Comparison of ENCODE assay signal across 18 mouse cellular contexts in the genomic region with DNA sequence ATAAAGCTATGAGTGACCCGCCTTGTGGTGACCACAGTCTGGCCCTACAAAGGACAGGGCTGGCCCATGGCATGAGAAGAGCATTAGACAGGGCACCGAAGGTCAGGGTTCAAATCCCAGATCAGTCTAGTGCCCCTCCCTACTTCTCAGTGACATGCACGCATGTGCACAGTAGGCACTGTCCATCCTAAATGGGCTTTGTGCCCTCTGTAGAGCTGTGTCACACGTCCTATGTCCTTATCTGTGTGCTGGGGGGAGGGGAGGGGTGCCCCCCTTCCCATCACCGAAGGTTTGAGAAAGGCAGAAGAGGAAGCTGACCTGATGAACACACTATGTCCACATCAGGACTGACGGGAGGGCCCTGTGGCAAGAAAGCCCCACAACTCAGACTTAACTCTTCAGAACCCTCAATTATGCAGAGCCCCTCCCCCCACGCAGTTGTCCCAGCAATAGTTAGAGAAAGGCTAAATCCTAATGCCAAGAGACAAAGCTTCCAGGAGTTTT. TPM values are rescaled to one million over a fixed set of nuclear protein-coding genes. Genes with fewer than 3 reads are reported as not detected.
A peak's percentile ranks its signal among the peaks of the same experiment; 100 is the strongest.
DNase-seq lines count a peak whose midpoint lies in the region; ATAC-seq and TF ChIP-seq lines count a peak whose summit lies in the region.
"Had no signal": no experiment of that assay in that cellular context is flagged by ENCODE, and none has a peak within 500 bp of the region (broad histone marks: within the 10 kb centered on the region; RNA-seq: fewer than 3 reads in every experiment).

No protein-coding gene starts in this region.

- DNase-seq in cerebellum, adult 9-11 months, result peak; percentile 37
- no peak for DNase-seq in cerebellum, postnatal 10 days
- no peak for DNase-seq in lung, postnatal 10 days
- no peak for DNase-seq in thymus, postnatal 14 days
- no peak for DNase-seq in spleen, postnatal 10 days (ENCODE audit: low spot score in 2 of 2)
- DNase-seq: adrenal gland, postnatal 14 days; cerebellum, adult 11-12 months; forebrain, postnatal 0 days; gastrocnemius, postnatal 36 days; heart, postnatal 14 days; kidney, adult 18-20 months; layer of hippocampus, adult 9-11 months; liver, embryonic 13.5 days; midbrain, embryonic 14.5 days; right cerebral cortex, postnatal 25 days had no signal

- no peak for TF ChIP-seq CTCF in small intestine, adult 2 months (IDR thresholded peaks at IDR 0.05; ENCODE audit: extremely low read depth, insufficient read length, insufficient replicate concordance, low read depth, low read length)

- ATAC-seq in lung, embryonic 15.5 days (ENCODE audit: borderline replicate concordance, extremely low read depth, low FRiP score, low TSS enrichment), result no peak
- ATAC-seq in intestine, embryonic 15.5 days, result no peak
- ATAC-seq: forebrain, postnatal 0 days had no signal

- WGBS in lung, embryonic 15.5 days, result 61% methylated on average over 7 of the region's 7 CpGs
- WGBS in intestine, embryonic 15.5 days, result 73% methylated on average over 7 of the region's 7 CpGs
- WGBS in small intestine, adult 2 months, result 75% methylated on average over 7 of the region's 7 CpGs

- H3K27ac ChIP-seq in lung, embryonic 15.5 days, result no peak overlapping the region
- no peak overlapping the region for H3K27ac ChIP-seq in intestine, embryonic 15.5 days
- H3K27ac ChIP-seq in small intestine, adult 2 months (ENCODE audit: insufficient read depth, low read depth, low read length), result no peak overlapping the region
- H3K27ac ChIP-seq: liver, embryonic 13.5 days had no signal

- H3K27me3 ChIP-seq in lung, embryonic 15.5 days, result no peaks in the 10 kb centered on the region
- H3K27me3 ChIP-seq in intestine, embryonic 15.5 days (replicated peaks), result no peaks in the 10 kb centered on the region
- no peaks in the 10 kb centered on the region for H3K27me3 ChIP-seq in small intestine, adult 2 months (ENCODE audit: control insufficient read depth, insufficient read depth, low read length)

- peaks cover 10% of the 10 kb centered on the region; the same call in 1 of the 2 replicates for H3K36me3 ChIP-seq in lung, embryonic 15.5 days
- H3K36me3 ChIP-seq in intestine, embryonic 15.5 days, result peaks cover 12% of the 10 kb centered on the region
- peaks cover 21% of the 10 kb centered on the region for H3K36me3 ChIP-seq in small intestine, adult 2 months (ENCODE audit: control insufficient read depth, insufficient read depth, low read length)
- H3K36me3 ChIP-seq: liver, embryonic 13.5 days had no signal

- no peak overlapping the region for H3K4me3 ChIP-seq in lung, embryonic 15.5 days
- no peak overlapping the region for H3K4me3 ChIP-seq in intestine, embryonic 15.5 days (replicated peaks)
- H3K4me3 ChIP-seq in small intestine, adult 2 months (ENCODE audit: low read depth, low read length), result peak overlapping the region; percentile 35
- H3K4me3 ChIP-seq: liver, embryonic 13.5 days had no signal

- no peaks in the 10 kb centered on the region for H3K9me3 ChIP-seq in lung, embryonic 15.5 days
- H3K9me3 ChIP-seq in intestine, embryonic 15.5 days, result no peaks in the 10 kb centered on the region
- H3K9me3 ChIP-seq: liver, embryonic 13.5 days had no signal

- peak overlapping the region; percentile 79 for H3K4me2 ChIP-seq in lung, embryonic 15.5 days
- H3K4me2 ChIP-seq in intestine, embryonic 15.5 days (replicated peaks), result peak overlapping the region; percentile 80

- TF ChIP-seq POLR2A in small intestine, adult 2 months (IDR thresholded peaks at IDR 0.05; ENCODE audit: low read depth, low read length), result 0 out of 2 replicates have a peak, but pooled peaks have one; percentile 13

- peaks cover 24% of the 10 kb centered on the region for H3K4me1 ChIP-seq in lung, embryonic 15.5 days
- peaks cover 21% of the 10 kb centered on the region for H3K4me1 ChIP-seq in intestine, embryonic 15.5 days (replicated peaks)
- H3K4me1 ChIP-seq in small intestine, adult 2 months (ENCODE audit: control insufficient read depth, insufficient read depth, insufficient read length, low read length), result peaks cover 7% of the 10 kb centered on the region

- no peak overlapping the region for H3K9ac ChIP-seq in lung, embryonic 15.5 days
- no peak overlapping the region for H3K9ac ChIP-seq in intestine, embryonic 15.5 days
- H3K9ac ChIP-seq: forebrain, postnatal 0 days; liver, embryonic 13.5 days had no signal

RNA-seq across cellular contexts. Expression of gene Rflnb, which starts 2.5 kb away (rescaled TPM):
- 49.1 and 49.6 TPM in 2 replicates for polyA plus RNA-seq in lung, embryonic 15.5 days (2015; fragmentation: Nextera tagmentation; extraction: Ambion mirVana)
- 51.8 and 52.0 TPM in 2 replicates for polyA plus RNA-seq in intestine, embryonic 15.5 days (2015; fragmentation: Nextera tagmentation; extraction: Ambion mirVana)
- 21.3 and 21.5 TPM in 2 replicates for polyA plus RNA-seq in small intestine, adult 2 months (2012; rRNA removed)

RNA-seq across cellular contexts. Expression of gene 1700016K19Rik, which starts 25.4 kb away (rescaled TPM):
- 5.7 and 5.9 TPM in 2 replicates for polyA plus RNA-seq in lung, embryonic 15.5 days (2015; fragmentation: Nextera tagmentation; extraction: Ambion mirVana)
- 2.6 and 4.0 TPM in 2 replicates for polyA plus RNA-seq in intestine, embryonic 15.5 days (2015; fragmentation: Nextera tagmentation; extraction: Ambion mirVana)
- 0.18 and 0.39 TPM in 2 replicates for polyA plus RNA-seq in small intestine, adult 2 months (2012; rRNA removed)
- polyA plus RNA-seq: liver, embryonic 13.5 days had no signal
